Mouse (Mus musculus) intestine, embryonic 16.5 days (tissue): ENCODE measurements around the gene Ppif. TPM values are rescaled to one million over a fixed set of nuclear protein-coding genes. Genes with fewer than 3 reads are reported as not detected.

Source experiments
- ATAC-seq: fragments of 200-750 bp; cut with Nextera tagmentation; 2 replicates; pipeline ENCODE4 v1.8.0; 2017; ENCODE audit warnings: moderate TSS enrichment, moderate library complexity
- H3K27ac ChIP-seq: fragments of 300-500 bp; sonication (generic); 2 replicates; pipeline ENCODE4 v1.5.1; 2014; ENCODE audit warnings: mild to moderate bottlenecking, low read length
- H3K27me3 ChIP-seq: fragments of 300-500 bp; sonication (generic); replicated peaks from 2 replicates; pipeline ENCODE4 v1.6.1; 2014; ENCODE audit warnings: low read length, control low read depth, mixed read lengths; ENCODE audit not compliant: control insufficient read depth, insufficient read depth
- H3K36me3 ChIP-seq: fragments of 300-500 bp; sonication (generic); 2 replicates; pipeline ENCODE4 v1.6.1; 2014; ENCODE audit warnings: low read length, control low read depth; ENCODE audit not compliant: control insufficient read depth, insufficient read depth
- H3K4me1 ChIP-seq: fragments of 300-500 bp; sonication (generic); 2 replicates; pipeline ENCODE4 v1.6.1; 2014; ENCODE audit warnings: low read length, control low read depth, mixed read lengths; ENCODE audit not compliant: control insufficient read depth, insufficient read depth
- H3K4me2 ChIP-seq: fragments of 300-500 bp; sonication (generic); 2 replicates; pipeline ENCODE4 v1.6.1; 2014; ENCODE audit warnings: low read depth, low read length, control low read depth
- H3K4me3 ChIP-seq: fragments of 300-500 bp; sonication (generic); 2 replicates; pipeline ENCODE4 v1.5.1; 2014; ENCODE audit warnings: mild to moderate bottlenecking, low read length
- H3K9ac ChIP-seq: fragments of 300-500 bp; sonication (generic); 2 replicates; pipeline ENCODE4 v1.6.1; 2014; ENCODE audit warnings: low read depth, low read length
- H3K9me3 ChIP-seq: fragments of 300-500 bp; sonication (generic); 2 replicates; pipeline ENCODE4 v1.6.1; 2016; ENCODE audit warnings: low read length, control low read depth; ENCODE audit not compliant: control insufficient read depth
- WGBS: fragments of 180-500 bp; shearing (Covaris S2); extraction: QIAGEN DNeasy Blood & Tissue Kit; methylation state at CpG from one replicate; pipeline ENCODE4 v1.1.7; 2014; 5-methylcytosine and 5-hydroxymethylcytosine counted together
- polyA plus RNA-seq: library from polyadenylated mRNA; unstranded; fragments of >200 nt; fragmentation: Nextera tagmentation; extraction: Ambion mirVana; gene quantifications from 2 replicates; pipeline ENCODE4 v1.2.1, GENCODE M21; 2015

Ppif gene
- polyA plus RNA-seq, 1 experiment from 2014 or later = 125 TPM

GRCm38 (mm10) chr14:25725032-25725497 lies 31.1 kb downstream of the Ppif start:
- H3K9ac ChIP-seq = no peak overlapping the region; the same call in 1 of the 2 replicates
- H3K27me3 ChIP-seq = no peaks in the 10 kb centered on the region
- H3K4me3 ChIP-seq = no peak overlapping the region
- H3K4me2 ChIP-seq = no peak overlapping the region
- no peaks in the 10 kb centered on the region for H3K36me3 ChIP-seq
- H3K27ac ChIP-seq = peak overlapping the region; percentile 79
- WGBS = 62% methylated on average over 11 of the region's 11 CpGs
- peaks cover 22% of the 10 kb centered on the region for H3K4me1 ChIP-seq
- no peaks in the 10 kb centered on the region for H3K9me3 ChIP-seq
- peak; percentile 82 for ATAC-seq

GRCm38 (mm10) chr14:25725690-25726089 lies 31.7 kb downstream of the Ppif start:
- Histone ChIP-seq H3K27me3 (no peaks in the 10 kb centered on the region), H3K27ac (peak overlapping the region; percentile 79), H3K4me1 (peaks cover 22% of the 10 kb centered on the region), H3K9ac (0 out of 2 replicates have a peak overlapping the region, but pooled peaks have one; percentile 12), H3K4me3 (no peak overlapping the region), H3K36me3 (no peaks in the 10 kb centered on the region), H3K9me3 (no peaks in the 10 kb centered on the region), H3K4me2 (no peak overlapping the region)
- ATAC-seq = peak; percentile 18
- 36% methylated on average over 4 of the region's 4 CpGs for WGBS

GRCm38 (mm10) chr14:25726226-25727148 lies 32.5 kb downstream of the Ppif start:
- Histone ChIP-seq H3K9me3 (no peaks in the 10 kb centered on the region), H3K36me3 (no peaks in the 10 kb centered on the region), H3K9ac (0 out of 2 replicates have a peak overlapping the region, but pooled peaks have one; percentile 12), H3K4me3 (no peak overlapping the region), H3K27ac (peak overlapping the region; percentile 9; the same call in 1 of the 2 replicates), H3K4me2 (no peak overlapping the region), H3K4me1 (peaks cover 22% of the 10 kb centered on the region), H3K27me3 (no peaks in the 10 kb centered on the region)
- 60% methylated on average over 20 of the region's 20 CpGs for WGBS
- 0 out of 2 replicates have a peak, but pooled peaks have one; percentile 14 for ATAC-seq

GRCm38 (mm10) chr14:25727149-25727510 lies 33.2 kb downstream of the Ppif start:
- no peak for ATAC-seq
- H3K4me2 ChIP-seq = no peak overlapping the region
- no peaks in the 10 kb centered on the region for H3K9me3 ChIP-seq
- H3K9ac ChIP-seq = no peak overlapping the region
- no peaks in the 10 kb centered on the region for H3K27me3 ChIP-seq
- H3K4me1 ChIP-seq = peaks cover 22% of the 10 kb centered on the region
- no peaks in the 10 kb centered on the region for H3K36me3 ChIP-seq
- H3K4me3 ChIP-seq = no peak overlapping the region
- 80% methylated on average over 5 of the region's 5 CpGs for WGBS
- H3K27ac ChIP-seq = no peak overlapping the region; the same call in 1 of the 2 replicates

- H3K9ac ChIP-seq = peak overlapping the region; percentile 28
These were observed 41.1 kb downstream of the Ppif start for GRCm38 (mm10) chr14:25734736-25735716.

GRCm38 (mm10) chr14:25736140-25736539 lies 42.2 kb downstream of the Ppif start:
- peaks cover 55% of the 10 kb centered on the region for H3K4me1 ChIP-seq

More at GRCm38 (mm10) chr14:25734736-25735716, 41.1 kb downstream of the Ppif start:
- H3K9me3 ChIP-seq = no peaks in the 10 kb centered on the region
- ATAC-seq = peak; percentile 40
- no peak overlapping the region for H3K4me3 ChIP-seq
- WGBS = 45% methylated on average over 17 of the region's 17 CpGs
- no peak overlapping the region for H3K4me2 ChIP-seq
- H3K36me3 ChIP-seq = no peaks in the 10 kb centered on the region
- peaks cover 49% of the 10 kb centered on the region for H3K4me1 ChIP-seq
- H3K27me3 ChIP-seq = no peaks in the 10 kb centered on the region
- H3K27ac ChIP-seq = peak overlapping the region; percentile 81

GRCm38 (mm10) chr14:25736589-25736988 lies 42.6 kb downstream of the Ppif start:
- no peak overlapping the region for H3K4me3 ChIP-seq
- H3K36me3 ChIP-seq = no peaks in the 10 kb centered on the region
- peak; percentile 67 for ATAC-seq
- WGBS = 43% methylated on average over 6 of the region's 6 CpGs
- no peaks in the 10 kb centered on the region for H3K9me3 ChIP-seq
- H3K4me2 ChIP-seq = no peak overlapping the region
- no peaks in the 10 kb centered on the region for H3K27me3 ChIP-seq
- peaks cover 57% of the 10 kb centered on the region for H3K4me1 ChIP-seq
- H3K9ac ChIP-seq = peak overlapping the region; percentile 45; the same call in 1 of the 2 replicates
- peak overlapping the region; percentile 81 for H3K27ac ChIP-seq

More at GRCm38 (mm10) chr14:25736140-25736539, 42.2 kb downstream of the Ppif start:
- Histone ChIP-seq H3K9me3 (no peaks in the 10 kb centered on the region), H3K36me3 (no peaks in the 10 kb centered on the region), H3K4me3 (no peak overlapping the region), H3K4me2 (no peak overlapping the region), H3K27ac (peak overlapping the region; percentile 81), H3K27me3 (no peaks in the 10 kb centered on the region), H3K9ac (peak overlapping the region; percentile 45)
- 55% methylated on average over 3 of the region's 3 CpGs for WGBS
- peak; percentile 9 for ATAC-seq

- Histone ChIP-seq H3K4me2 (no peak overlapping the region), H3K4me3 (no peak overlapping the region), H3K27me3 (no peaks in the 10 kb centered on the region), H3K4me1 (peaks cover 57% of the 10 kb centered on the region), H3K9me3 (no peaks in the 10 kb centered on the region), H3K36me3 (0 out of 2 replicates have a peak, but pooled peaks cover 4% of the 10 kb centered on the region), H3K9ac (no peak overlapping the region), H3K27ac (peak overlapping the region; percentile 47; the same call in 1 of the 2 replicates)
- ATAC-seq = peak; percentile 17; the same call in 1 of the 2 replicates
- 33% methylated on average over 14 of the region's 14 CpGs for WGBS
These were observed 44.6 kb downstream of the Ppif start for GRCm38 (mm10) chr14:25738591-25739001.
